Mouse (Mus musculus): ENCODE data around the gene Wdr6.

Wdr6 gene

DNA sequence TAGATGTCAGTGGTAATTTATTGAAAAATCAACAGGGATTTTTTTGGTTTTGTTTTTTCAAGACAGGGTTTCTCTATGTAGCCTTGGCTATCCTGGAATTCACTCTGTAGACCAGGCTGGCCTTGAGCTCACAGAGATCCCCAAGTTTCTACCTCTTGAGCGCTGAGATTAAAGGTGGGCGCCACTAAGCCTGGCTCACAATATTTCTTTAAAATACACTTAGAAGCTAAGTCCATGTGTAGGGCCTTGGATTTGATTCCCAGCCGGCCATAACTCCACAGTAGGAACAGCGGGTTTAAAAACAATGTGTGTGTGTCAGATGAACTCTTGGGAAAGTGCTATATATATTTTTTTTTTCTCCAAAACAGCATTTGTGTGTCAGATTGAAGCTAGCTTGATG, 55.2 kb downstream of the Wdr6 start:
- DNase-seq (ENCODE audit: low spot score), result no peak

Data from ovary, postnatal 14 days (tissue).